9 mouse cellular contexts compared by ENCODE assay signal in the genomic region with DNA sequence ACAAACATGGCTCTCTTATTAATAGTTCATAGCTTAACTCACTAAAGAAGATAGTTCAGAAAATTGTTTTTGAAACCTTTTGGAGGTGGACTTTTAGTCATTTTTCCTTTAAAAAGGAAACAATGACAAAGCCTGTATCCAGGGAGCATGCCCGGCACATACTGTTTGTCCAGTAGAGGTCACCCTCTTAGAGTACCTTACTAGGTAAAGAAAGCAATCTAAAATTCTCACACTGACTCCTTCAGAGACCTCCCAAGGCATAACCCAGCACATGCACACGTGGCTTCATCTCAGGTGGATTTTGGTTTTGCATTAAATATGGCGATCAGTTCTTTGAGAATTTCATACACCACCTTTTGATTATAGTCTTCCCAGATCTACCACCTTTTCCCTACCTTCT. TPM values are rescaled to one million over a fixed set of nuclear protein-coding genes. Genes with fewer than 3 reads are reported as not detected.
A peak's percentile ranks its signal among the peaks of the same experiment; 100 is the strongest.
DNase-seq lines count a peak whose midpoint lies in the region; ATAC-seq lines count a peak whose summit lies in the region.
"Had no signal": no experiment of that assay in that cellular context is flagged by ENCODE, and none has a peak within 500 bp of the region (broad histone marks: within the 10 kb centered on the region; RNA-seq: fewer than 3 reads in every experiment).

No protein-coding gene starts in this region.

- no peak overlapping the region for H3K4me3 ChIP-seq in hindbrain, embryonic 11.5 days (ENCODE audit: low read depth, low read length)
- no peak overlapping the region for H3K4me3 ChIP-seq in hindbrain, embryonic 16.5 days (ENCODE audit: low read length)
- H3K4me3 ChIP-seq: heart, embryonic 15.5 days had no signal

- H3K27me3 ChIP-seq in hindbrain, embryonic 11.5 days (ENCODE audit: control insufficient read depth, insufficient read depth, low read length): no peaks in the 10 kb centered on the region
- H3K27me3 ChIP-seq in hindbrain, embryonic 16.5 days (replicated peaks; ENCODE audit: control insufficient read depth, insufficient read depth, low read length): no peaks in the 10 kb centered on the region
- H3K27me3 ChIP-seq: heart, embryonic 15.5 days had no signal

- peak; percentile 12 for DNase-seq in hindbrain, embryonic 11.5 days (ENCODE audit: low spot score)
- DNase-seq in lung, postnatal 10 days: peak; percentile 18
- no peak for DNase-seq in lung, postnatal 4 days
- DNase-seq in embryo, embryonic 10.5 days (ENCODE audit: low spot score): peak; percentile 24
- DNase-seq in retina, postnatal 1 day: peak; percentile 20

- no peak overlapping the region for H3K9ac ChIP-seq in hindbrain, embryonic 11.5 days (ENCODE audit: low read depth, low read length)
- no peak overlapping the region for H3K9ac ChIP-seq in hindbrain, embryonic 16.5 days (ENCODE audit: low read depth, low read length)
- H3K9ac ChIP-seq: heart, embryonic 15.5 days had no signal

- WGBS in hindbrain, embryonic 11.5 days: 48% methylated on average over 3 of the region's 3 CpGs
- WGBS in hindbrain, embryonic 16.5 days: 49% methylated on average over 3 of the region's 3 CpGs

- no peaks in the 10 kb centered on the region for H3K36me3 ChIP-seq in hindbrain, embryonic 11.5 days (ENCODE audit: control insufficient read depth, insufficient read depth, low read length)
- peaks cover 8% of the 10 kb centered on the region; the same call in 1 of the 2 replicates for H3K36me3 ChIP-seq in hindbrain, embryonic 16.5 days (ENCODE audit: control insufficient read depth, insufficient read depth, low read length)

- no peak overlapping the region for H3K27ac ChIP-seq in hindbrain, embryonic 11.5 days (ENCODE audit: low read depth, low read length)
- no peak overlapping the region for H3K27ac ChIP-seq in hindbrain, embryonic 16.5 days (ENCODE audit: low read depth, low read length)
- H3K27ac ChIP-seq: heart, embryonic 15.5 days had no signal

- no peaks in the 10 kb centered on the region for H3K9me3 ChIP-seq in hindbrain, embryonic 11.5 days (ENCODE audit: control insufficient read depth, low read length)
- H3K9me3 ChIP-seq in hindbrain, embryonic 16.5 days (ENCODE audit: control insufficient read depth, low read length): no peaks in the 10 kb centered on the region
- H3K9me3 ChIP-seq: heart, embryonic 15.5 days had no signal

- no peak overlapping the region for H3K4me2 ChIP-seq in hindbrain, embryonic 11.5 days (replicated peaks; ENCODE audit: low read depth, low read length)
- H3K4me2 ChIP-seq in hindbrain, embryonic 16.5 days (ENCODE audit: low read length): no peak overlapping the region
- H3K4me2 ChIP-seq: heart, embryonic 15.5 days had no signal

- 0 out of 2 replicates have a peak, but pooled peaks have one; percentile 57 for ATAC-seq in hindbrain, embryonic 11.5 days (ENCODE audit: low FRiP score)
- ATAC-seq in hindbrain, embryonic 16.5 days: no peak
- no peak for ATAC-seq in inflammation-experienced regulatory T-cells, adult 6 months
- ATAC-seq: forebrain, embryonic 14.5 days had no signal

- no peaks in the 10 kb centered on the region for H3K4me1 ChIP-seq in hindbrain, embryonic 11.5 days (replicated peaks; ENCODE audit: control insufficient read depth, insufficient read depth, low read length)
- H3K4me1 ChIP-seq in hindbrain, embryonic 16.5 days (ENCODE audit: control insufficient read depth, insufficient read depth, low read depth, low read length): no peaks in the 10 kb centered on the region

RNA-seq across cellular contexts. Expression of a gene that starts 14.7 kb away (rescaled TPM):
- 36.5 and 43.1 TPM in 2 replicates for polyA plus RNA-seq in hindbrain, embryonic 11.5 days (2014; fragmentation: Nextera tagmentation; extraction: Ambion mirVana)
- 412 and 507 TPM in 2 replicates for polyA plus RNA-seq in hindbrain, embryonic 16.5 days (2015; fragmentation: Nextera tagmentation; extraction: Ambion mirVana)
- polyA plus RNA-seq in inflammation-experienced regulatory T-cells, adult 6 months (2017; shearing (Covaris generic)): under 1 TPM in 1 of 3 experiments, not detected in 2; 0.20 TPM

Comparison
In these comparisons a context has a peak if more than half of its experiments do, and no peak if none do; other contexts are left out.
1. DNase-seq: peak in hindbrain, embryonic 11.5 days (single experiment), lung, postnatal 10 days (single experiment), embryo, embryonic 10.5 days (single experiment) and retina, postnatal 1 day (single experiment); none in lung, postnatal 4 days (0 of 2).
2. RNA of a gene that starts 14.7 kb away (polyA plus RNA-seq): 412 to 507 TPM in hindbrain, embryonic 16.5 days and 36.5 to 43.1 TPM in hindbrain, embryonic 11.5 days; 0.20 TPM in inflammation-experienced regulatory T-cells, adult 6 months; every median in the first group is over 10 times any median in the second.